Mouse (Mus musculus) liver, adult 2 months (tissue): Measurements from ENCODE around the gene Fam92b. TPM values are rescaled to one million over a fixed set of nuclear protein-coding genes. Genes with fewer than 3 reads are reported as not detected.

Source experiments
- DNase-seq: peaks from one replicate; pipeline ENCODE4 v3.0.0-alpha.2; 2011; ENCODE audit warnings: low read depth, low spot score; ENCODE audit errors: extremely low read depth
- H3K27ac ChIP-seq: fragments of 200-500 bp; replicated peaks from 2 replicates; pipeline ENCODE4 v1.5.1; 2012; ENCODE audit warnings: low read depth, mild to moderate bottlenecking, control low read depth, inconsistent platforms, low read length; ENCODE audit not compliant: insufficient read depth
- H3K27me3 ChIP-seq: fragments of 200-500 bp; 2 replicates; pipeline ENCODE4 v1.6.1; 2012; ENCODE audit warnings: mild to moderate bottlenecking, moderate library complexity, low read length, inconsistent platforms; ENCODE audit not compliant: control insufficient read depth, insufficient read depth
- H3K36me3 ChIP-seq: fragments of 200-500 bp; 2 replicates; pipeline ENCODE4 v1.6.1; 2012; ENCODE audit warnings: low read length, inconsistent platforms; ENCODE audit not compliant: control insufficient read depth, insufficient read depth
- H3K4me1 ChIP-seq: fragments of 200-500 bp; 2 replicates; pipeline ENCODE4 v1.6.1; 2011; ENCODE audit warnings: low read length; ENCODE audit not compliant: control insufficient read depth, insufficient read depth
- H3K4me3 ChIP-seq: fragments of 200-500 bp; 2 replicates; pipeline ENCODE4 v1.5.1; 2011; ENCODE audit warnings: low read depth, mild to moderate bottlenecking, control low read depth, low read length, moderate library complexity; ENCODE audit not compliant: insufficient read depth
- H3K79me2 ChIP-seq: fragments of 200-500 bp; 2 replicates; pipeline ENCODE4 v1.6.1; 2012; ENCODE audit warnings: inconsistent platforms, mild to moderate bottlenecking, low read length, moderate library complexity; ENCODE audit not compliant: control insufficient read depth, insufficient read depth
- H3K9ac ChIP-seq: fragments of 200-500 bp; 2 replicates; pipeline ENCODE4 v1.6.1; 2012; ENCODE audit warnings: low read depth, mild to moderate bottlenecking, control low read depth, inconsistent platforms, low read length
- CTCF ChIP-seq: fragments of 200-500 bp; IDR thresholded peaks from 2 replicates; pipeline ENCODE4 v1.5.1; 2011; ENCODE audit warnings: low read depth, low read length, control low read depth
- POLR2A ChIP-seq: fragments of 200-500 bp; IDR thresholded peaks from 2 replicates; pipeline ENCODE4 v1.6.1; 2011; ENCODE audit warnings: low read length, control low read depth; ENCODE audit not compliant: insufficient read depth; ENCODE audit errors: extremely low read depth
- WGBS: fragments of 180-500 bp; shearing (Covaris S2); methylation state at CpG from one replicate; pipeline ENCODE4 v1.1.7; 2018; 5-methylcytosine and 5-hydroxymethylcytosine counted together
- polyA plus RNA-seq: library from polyadenylated mRNA; depleted of rRNA; stranded (reverse); fragments of >200 nt; gene quantifications from 2 replicates; pipeline ENCODE4 v1.2.3, GENCODE M21; 2012
- total RNA-seq: library from RNA; depleted of rRNA; stranded (reverse); fragments of >200 nt; gene quantifications from 2 replicates; pipeline ENCODE4 v1.2.3, GENCODE M21; 2014

The Fam92b gene
- total and polyA plus RNA-seq, 2 experiments = not detected

DNA sequence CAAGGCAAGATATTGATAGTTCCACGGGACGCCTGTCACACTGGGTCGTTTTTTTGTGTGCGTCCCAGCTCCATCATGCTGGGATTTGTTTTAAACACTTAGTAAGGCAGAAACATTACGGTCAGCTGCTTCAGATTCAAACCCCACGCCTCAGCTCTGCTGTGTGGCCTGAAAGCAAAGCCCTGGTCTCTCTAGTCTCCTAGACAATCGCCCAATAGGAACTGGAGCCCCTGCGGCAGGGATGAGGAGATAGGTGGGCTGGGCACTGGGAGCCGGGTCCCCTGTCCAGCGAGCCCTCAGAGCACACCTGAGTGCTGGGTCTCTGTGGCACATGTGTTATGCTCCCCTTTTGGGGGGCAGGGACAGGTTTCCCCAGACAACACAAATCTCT lies 853 bp upstream of the Fam92b start:
- Histone ChIP-seq H3K27me3 (no peaks in the 10 kb centered on the region; the same call in 1 of the 2 replicates), H3K36me3 (no peaks in the 10 kb centered on the region)

DNA sequence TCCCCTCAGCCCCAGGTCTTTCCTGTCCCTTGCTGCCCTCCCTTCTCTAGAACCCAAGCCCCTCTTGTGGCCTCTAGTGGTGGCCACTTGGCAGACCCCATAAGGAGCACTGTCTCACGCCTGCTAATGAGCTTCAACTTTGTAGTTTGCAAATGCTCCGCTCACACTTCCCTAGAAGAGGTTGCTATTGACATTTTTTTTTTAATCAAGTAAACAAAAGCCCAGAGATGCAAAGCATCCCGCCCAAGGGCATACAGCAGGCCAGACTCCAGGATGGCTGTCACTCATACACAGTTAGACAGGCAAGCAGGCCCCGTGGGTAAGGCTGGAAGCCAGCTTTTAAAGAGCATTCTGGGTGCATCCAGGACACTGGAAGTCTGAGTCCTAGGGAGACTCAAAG lies 661 bp downstream of the Fam92b start:
- whole genome bisulfite sequencing = 44% methylated on average over 4 of the region's 4 CpGs
- Histone ChIP-seq H3K4me3 (no peak overlapping the region), H3K27ac (no peak overlapping the region), H3K36me3 (no peaks in the 10 kb centered on the region), H3K27me3 (no peaks in the 10 kb centered on the region; the same call in 1 of the 2 replicates), H3K9ac (no peak overlapping the region), H3K4me1 (0 out of 2 replicates have a peak, but pooled peaks cover 1% of the 10 kb centered on the region), H3K79me2 (no peaks in the 10 kb centered on the region)
- DNase-seq = no peak
- TF ChIP-seq POLR2A (no peak), CTCF (no peak)

More for the DNA sequence above, 853 bp upstream of the Fam92b start:
- 24% methylated on average over 10 of the region's 10 CpGs for WGBS
- no peaks in the 10 kb centered on the region for H3K79me2 ChIP-seq
- H3K4me3 ChIP-seq = no peak overlapping the region
- H3K9ac ChIP-seq = no peak overlapping the region
- no peak for DNase-seq
- peaks cover 6% of the 10 kb centered on the region; the same call in 1 of the 2 replicates for H3K4me1 ChIP-seq
- TF ChIP-seq CTCF (no peak), POLR2A (no peak)
- H3K27ac ChIP-seq = no peak overlapping the region

DNA sequence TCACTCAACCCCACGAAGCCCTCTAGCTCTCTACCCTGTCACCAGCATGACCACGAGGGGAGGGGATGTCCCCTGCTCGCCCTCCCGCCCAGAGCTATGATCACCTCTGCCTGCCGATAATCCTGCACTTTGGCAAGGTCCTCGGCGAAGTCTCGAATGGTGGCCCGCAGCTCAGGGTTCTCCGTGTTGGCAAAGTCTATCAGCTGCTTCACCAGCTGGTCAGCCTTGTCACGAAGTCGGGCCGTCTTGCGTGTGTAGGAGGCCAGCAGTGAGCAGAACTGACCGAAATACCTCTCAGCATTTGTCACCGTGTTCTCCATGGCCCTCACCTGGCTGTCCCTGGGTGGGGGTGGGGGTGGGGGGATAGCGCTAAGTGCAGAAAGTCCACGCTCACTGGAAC lies 2.7 kb downstream of the Fam92b start:
- H3K36me3 ChIP-seq = no peaks in the 10 kb centered on the region
- WGBS = 56% methylated on average over 18 of the region's 18 CpGs
- H3K9ac ChIP-seq = no peak overlapping the region
- no peak for TF ChIP-seq POLR2A
- TF ChIP-seq CTCF = no peak
- H3K4me3 ChIP-seq = no peak overlapping the region
- no peak overlapping the region for H3K27ac ChIP-seq
- no peaks in the 10 kb centered on the region; the same call in 1 of the 2 replicates for H3K27me3 ChIP-seq
- no peaks in the 10 kb centered on the region for H3K79me2 ChIP-seq
- no peak for DNase-seq
- H3K4me1 ChIP-seq = no peaks in the 10 kb centered on the region

DNA sequence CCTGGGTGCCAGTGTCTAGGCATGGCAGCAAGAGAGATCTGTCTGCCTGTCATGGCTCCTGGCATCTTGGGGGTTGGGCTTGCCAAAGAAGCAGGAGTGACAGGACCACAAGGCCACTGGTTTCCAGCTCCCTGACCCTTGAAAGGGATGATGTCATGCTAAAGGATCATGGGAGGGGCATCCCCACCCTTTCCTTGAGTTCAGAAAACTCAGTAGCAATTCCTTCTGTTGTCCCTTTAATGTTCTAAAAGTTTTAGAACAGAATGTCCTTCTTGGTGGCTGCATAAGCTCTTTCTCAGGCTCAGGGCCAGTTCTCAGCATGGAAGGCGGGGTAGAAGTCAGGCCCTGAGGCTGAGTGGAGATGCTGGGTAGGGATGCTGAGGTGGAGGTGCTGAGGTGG lies 4.1 kb downstream of the Fam92b start:
- TF ChIP-seq POLR2A = no peak
- no peak for TF ChIP-seq CTCF
- no peak overlapping the region for H3K9ac ChIP-seq
- no peak overlapping the region for H3K4me3 ChIP-seq
- no peaks in the 10 kb centered on the region for H3K79me2 ChIP-seq
- no peaks in the 10 kb centered on the region for H3K36me3 ChIP-seq
- 87% methylated on average over 1 of the region's 1 CpGs for WGBS
- H3K4me1 ChIP-seq = no peaks in the 10 kb centered on the region
- H3K27ac ChIP-seq = no peak overlapping the region
- no peak for DNase-seq
- H3K27me3 ChIP-seq = no peaks in the 10 kb centered on the region; the same call in 1 of the 2 replicates

DNA sequence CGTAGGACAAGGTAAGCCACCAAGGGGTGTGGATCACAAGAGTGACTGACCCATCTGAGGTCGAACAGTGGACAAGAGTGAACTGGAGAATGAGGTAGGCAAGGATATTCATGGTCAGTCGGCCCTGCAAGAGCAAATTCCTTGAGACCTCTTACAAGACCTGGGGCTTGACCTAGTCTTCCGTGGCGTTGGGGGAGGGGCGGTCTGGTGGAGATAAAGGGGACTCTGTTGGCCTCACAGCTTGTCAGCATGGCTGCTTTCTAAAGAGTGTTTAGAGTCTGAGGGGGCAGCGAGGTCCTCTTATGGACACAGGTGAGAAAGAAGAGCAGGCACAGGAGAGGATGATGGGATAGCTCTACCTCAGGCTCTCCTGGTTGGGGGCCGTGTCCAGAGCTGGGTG lies 8.1 kb downstream of the Fam92b start:
- H3K27ac ChIP-seq = no peak overlapping the region
- H3K4me1 ChIP-seq = no peaks in the 10 kb centered on the region
- no peak for DNase-seq
- H3K79me2 ChIP-seq = no peaks in the 10 kb centered on the region
- no peak overlapping the region for H3K4me3 ChIP-seq
- TF ChIP-seq POLR2A (no peak), CTCF (no peak)
- WGBS = 54% methylated on average over 8 of the region's 8 CpGs
- no peaks in the 10 kb centered on the region for H3K36me3 ChIP-seq
- no peak overlapping the region for H3K9ac ChIP-seq
- no peaks in the 10 kb centered on the region for H3K27me3 ChIP-seq

DNA sequence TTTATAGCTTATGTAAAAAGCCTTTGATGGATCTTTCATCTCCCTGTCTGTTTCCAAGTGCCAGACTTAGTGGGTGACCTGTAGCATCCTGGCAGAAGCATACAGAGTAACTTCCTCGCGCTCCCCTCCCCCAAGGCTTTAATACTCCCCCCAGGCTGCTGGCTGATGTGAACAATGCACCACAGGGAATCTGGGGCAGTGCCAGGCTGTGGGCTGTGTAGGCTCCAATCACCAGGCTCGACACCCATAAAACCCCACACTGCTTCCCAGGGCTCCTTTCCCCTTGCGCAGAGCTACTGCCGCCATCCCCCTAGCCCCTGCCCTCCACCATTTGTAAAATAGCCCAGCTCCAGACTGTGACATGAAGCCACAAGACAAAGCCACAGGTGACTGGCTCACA lies 9.4 kb downstream of the Fam92b start:
- H3K4me1 ChIP-seq = no peaks in the 10 kb centered on the region
- no peak overlapping the region for H3K27ac ChIP-seq
- no peaks in the 10 kb centered on the region for H3K79me2 ChIP-seq
- no peak for DNase-seq
- TF ChIP-seq POLR2A (no peak), CTCF (no peak)
- H3K27me3 ChIP-seq = no peaks in the 10 kb centered on the region
- H3K4me3 ChIP-seq = no peak overlapping the region
- WGBS = 51% methylated on average over 5 of the region's 5 CpGs
- H3K9ac ChIP-seq = no peak overlapping the region
- H3K36me3 ChIP-seq = no peaks in the 10 kb centered on the region
